ENCODE assay signal across 27 mouse cellular contexts in genomic region chr3:121625662-121626061, GRCm38 (mm10). TPM values are rescaled to one million over a fixed set of nuclear protein-coding genes. Genes with fewer than 3 reads are reported as not detected.
DNase-seq lines count a peak whose midpoint lies in the region; ATAC-seq and TF ChIP-seq lines count a peak whose summit lies in the region.
"Had no signal": no experiment of that assay in that cellular context is flagged by ENCODE, and none has a peak within 500 bp of the region (broad histone marks: within the 10 kb centered on the region; RNA-seq: fewer than 3 reads in every experiment).

No protein-coding gene starts in this region.

- H3K4me2 ChIP-seq in lung, embryonic 14.5 days = no peak overlapping the region
- no peak overlapping the region for H3K4me2 ChIP-seq in lung, embryonic 15.5 days
- no peak overlapping the region for H3K4me2 ChIP-seq in stomach, embryonic 16.5 days (ENCODE audit: low read depth, low read length)
- H3K4me2 ChIP-seq in forebrain, postnatal 0 days (ENCODE audit: low read depth) = no peak overlapping the region
- no peak overlapping the region for H3K4me2 ChIP-seq in hindbrain, postnatal 0 days (ENCODE audit: low read depth, low read length)
- H3K4me2 ChIP-seq: embryonic facial prominence, embryonic 15.5 days; hindbrain, embryonic 13.5 days had no signal

- no peak for TF ChIP-seq POLR2A in lung, adult 2 months (IDR thresholded peaks at IDR 0.05; ENCODE audit: borderline replicate concordance, extremely low read depth, low read depth, low read length)

- TF ChIP-seq CTCF in lung, embryonic 14.5 days (IDR thresholded peaks at IDR 0.05; ENCODE audit: low read depth) = no peak
- TF ChIP-seq CTCF in lung, adult 2 months (IDR thresholded peaks at IDR 0.05; ENCODE audit: insufficient read depth, low read length) = no peak
- TF ChIP-seq CTCF in forebrain, postnatal 0 days (IDR thresholded peaks at IDR 0.05; ENCODE audit: low read depth) = no peak
- no peak for TF ChIP-seq CTCF in hindbrain, postnatal 0 days (IDR thresholded peaks at IDR 0.05; ENCODE audit: low read depth)

- H3K27me3 ChIP-seq in lung, embryonic 14.5 days (ENCODE audit: insufficient read depth, low read length) = no peaks in the 10 kb centered on the region
- H3K27me3 ChIP-seq in lung, embryonic 15.5 days = no peaks in the 10 kb centered on the region
- H3K27me3 ChIP-seq in stomach, embryonic 16.5 days (ENCODE audit: control insufficient read depth, insufficient read depth, low read length) = no peaks in the 10 kb centered on the region
- H3K27me3 ChIP-seq in forebrain, postnatal 0 days (ENCODE audit: insufficient read depth, low read length) = no peaks in the 10 kb centered on the region
- no peaks in the 10 kb centered on the region for H3K27me3 ChIP-seq in hindbrain, postnatal 0 days (ENCODE audit: insufficient read depth, low read length)
- H3K27me3 ChIP-seq: embryonic facial prominence, embryonic 15.5 days; hindbrain, embryonic 13.5 days had no signal

- H3K4me1 ChIP-seq in lung, embryonic 14.5 days (ENCODE audit: insufficient read depth) = no peaks in the 10 kb centered on the region
- no peaks in the 10 kb centered on the region for H3K4me1 ChIP-seq in lung, adult 2 months (ENCODE audit: control insufficient read depth, insufficient read depth, low read length)
- no peaks in the 10 kb centered on the region for H3K4me1 ChIP-seq in lung, embryonic 15.5 days
- H3K4me1 ChIP-seq in stomach, embryonic 16.5 days (ENCODE audit: control insufficient read depth, insufficient read depth, low read length) = no peaks in the 10 kb centered on the region
- no peaks in the 10 kb centered on the region for H3K4me1 ChIP-seq in forebrain, postnatal 0 days (ENCODE audit: insufficient read depth)
- no peaks in the 10 kb centered on the region for H3K4me1 ChIP-seq in hindbrain, postnatal 0 days (ENCODE audit: insufficient read depth, low read length)
- H3K4me1 ChIP-seq: embryonic facial prominence, embryonic 15.5 days; forebrain, embryonic 10.5 days; hindbrain, embryonic 13.5 days had no signal

- no peaks in the 10 kb centered on the region for H3K36me3 ChIP-seq in lung, embryonic 14.5 days (ENCODE audit: insufficient read depth)
- H3K36me3 ChIP-seq in lung, embryonic 15.5 days = no peaks in the 10 kb centered on the region
- no peaks in the 10 kb centered on the region for H3K36me3 ChIP-seq in stomach, embryonic 16.5 days (ENCODE audit: control insufficient read depth, insufficient read depth, low read length)
- H3K36me3 ChIP-seq in forebrain, postnatal 0 days (ENCODE audit: insufficient read depth) = no peaks in the 10 kb centered on the region
- no peaks in the 10 kb centered on the region for H3K36me3 ChIP-seq in hindbrain, postnatal 0 days (ENCODE audit: insufficient read depth, low read length)
- H3K36me3 ChIP-seq: embryonic facial prominence, embryonic 15.5 days; forebrain, embryonic 10.5 days; heart, embryonic 10.5 days; hindbrain, embryonic 13.5 days had no signal

- 58% methylated on average over 2 of the region's 2 CpGs for WGBS in lung, embryonic 14.5 days
- WGBS in lung, adult 2 months = 49% methylated on average over 2 of the region's 2 CpGs
- WGBS in lung, embryonic 15.5 days = 50% methylated on average over 2 of the region's 2 CpGs
- WGBS in stomach, embryonic 16.5 days = 60% methylated on average over 2 of the region's 2 CpGs
- WGBS in forebrain, postnatal 0 days = 84% methylated on average over 2 of the region's 2 CpGs
- WGBS in hindbrain, postnatal 0 days = 89% methylated on average over 2 of the region's 2 CpGs

- no peak overlapping the region for H3K9ac ChIP-seq in lung, embryonic 14.5 days
- H3K9ac ChIP-seq in lung, embryonic 15.5 days = no peak overlapping the region
- H3K9ac ChIP-seq in stomach, embryonic 16.5 days (ENCODE audit: low read length) = no peak overlapping the region
- no peak overlapping the region for H3K9ac ChIP-seq in forebrain, postnatal 0 days
- H3K9ac ChIP-seq in hindbrain, postnatal 0 days (replicated peaks; ENCODE audit: low read length) = no peak overlapping the region
- H3K9ac ChIP-seq: embryonic facial prominence, embryonic 15.5 days; hindbrain, embryonic 13.5 days had no signal

- no peak overlapping the region for H3K4me3 ChIP-seq in lung, embryonic 14.5 days (ENCODE audit: low read depth, low read length)
- H3K4me3 ChIP-seq in lung, adult 2 months (replicated peaks; ENCODE audit: extremely low read depth, low read depth, low read length) = no peak overlapping the region
- H3K4me3 ChIP-seq in lung, embryonic 15.5 days = no peak overlapping the region
- H3K4me3 ChIP-seq in stomach, embryonic 16.5 days (replicated peaks; ENCODE audit: low read length) = no peak overlapping the region
- no peak overlapping the region for H3K4me3 ChIP-seq in forebrain, postnatal 0 days (ENCODE audit: low read depth, low read length)
- H3K4me3 ChIP-seq in hindbrain, postnatal 0 days (ENCODE audit: low read length) = no peak overlapping the region
- H3K4me3 ChIP-seq: embryonic facial prominence, embryonic 15.5 days; erythroblast, embryonic 14.5 days; forebrain, embryonic 10.5 days; heart, embryonic 10.5 days; hindbrain, embryonic 13.5 days had no signal

- peak; percentile 65; the same call in 1 of the 2 replicates for ATAC-seq in lung, embryonic 14.5 days (ENCODE audit: insufficient read depth)
- peak; percentile 68; the same call in 1 of the 2 replicates for ATAC-seq in lung, embryonic 15.5 days (ENCODE audit: borderline replicate concordance, extremely low read depth, low FRiP score, low TSS enrichment)
- ATAC-seq in stomach, embryonic 16.5 days (ENCODE audit: insufficient read depth, low FRiP score) = peak; percentile 84
- ATAC-seq in forebrain, postnatal 0 days = no peak
- ATAC-seq in hindbrain, postnatal 0 days = no peak
- ATAC-seq: forebrain, embryonic 14.5 days had no signal

- H3K9me3 ChIP-seq in lung, embryonic 14.5 days (ENCODE audit: low read depth, low read length) = no peaks in the 10 kb centered on the region
- H3K9me3 ChIP-seq in lung, embryonic 15.5 days = no peaks in the 10 kb centered on the region
- H3K9me3 ChIP-seq in stomach, embryonic 16.5 days (replicated peaks; ENCODE audit: control insufficient read depth, low read length) = no peaks in the 10 kb centered on the region
- H3K9me3 ChIP-seq in forebrain, postnatal 0 days (ENCODE audit: low read length) = no peaks in the 10 kb centered on the region
- no peaks in the 10 kb centered on the region for H3K9me3 ChIP-seq in hindbrain, postnatal 0 days (ENCODE audit: low read length)
- H3K9me3 ChIP-seq: embryonic facial prominence, embryonic 15.5 days; forebrain, embryonic 10.5 days; heart, embryonic 10.5 days; hindbrain, embryonic 13.5 days had no signal

- DNase-seq in lung, embryonic 14.5 days = no peak
- DNase-seq in lung, adult 2 months = no peak
- DNase-seq in lung, postnatal 25 days (ENCODE audit: low spot score) = peak; percentile 79
- DNase-seq in adrenal gland, postnatal 10 days = no peak
- no peak for DNase-seq in forebrain, postnatal 0 days
- DNase-seq in hindbrain, postnatal 0 days (ENCODE audit: low spot score) = no peak
- DNase-seq: adrenal gland, adult 2 months; adrenal gland, postnatal 36 days; cerebellum, adult 8-10 months; cerebellum, postnatal 14 days; embryo, embryonic 11 days; gastrocnemius, postnatal 36 days; heart, postnatal 10 days; heart, postnatal 4 days had no signal

- 0 out of 2 replicates have a peak overlapping the region, but pooled peaks have one; percentile 61 for H3K27ac ChIP-seq in lung, embryonic 14.5 days (ENCODE audit: low read depth)
- H3K27ac ChIP-seq in lung, embryonic 15.5 days = peak overlapping the region; percentile 60
- peak overlapping the region; percentile 87; the same call in 1 of the 2 replicates for H3K27ac ChIP-seq in stomach, embryonic 16.5 days (ENCODE audit: low read length)
- no peak overlapping the region for H3K27ac ChIP-seq in forebrain, postnatal 0 days (ENCODE audit: low read depth, low read length)
- no peak overlapping the region for H3K27ac ChIP-seq in hindbrain, postnatal 0 days
- H3K27ac ChIP-seq: embryonic facial prominence, embryonic 15.5 days; forebrain, embryonic 10.5 days; heart, embryonic 10.5 days; hindbrain, embryonic 13.5 days had no signal

RNA-seq across cellular contexts. Expression of gene 4930432M17Rik, which starts 44.9 kb away (rescaled TPM):
- polyA plus RNA-seq in lung, embryonic 14.5 days (2014; fragmentation: Nextera tagmentation; extraction: Ambion mirVana) = not detected in 2 replicates
- not detected in 2 replicates for polyA plus RNA-seq in lung, adult 2 months (2012; rRNA removed)
- not detected in 2 replicates for polyA plus RNA-seq in lung, embryonic 15.5 days (2015; fragmentation: Nextera tagmentation; extraction: Ambion mirVana)
- not detected in 2 replicates for polyA plus RNA-seq in stomach, embryonic 16.5 days (2015; fragmentation: Nextera tagmentation; extraction: Ambion mirVana)
- total RNA-seq in adrenal gland, postnatal 10 days (2021) = not detected
- total RNA-seq in forebrain, postnatal 0 days (2014; rRNA removed) = not detected in 2 replicates
- polyA plus RNA-seq in forebrain, postnatal 0 days (2015; fragmentation: Nextera tagmentation; extraction: Ambion mirVana) = not detected in 2 replicates
- total RNA-seq in hindbrain, postnatal 0 days (2014; rRNA removed) = not detected in 2 replicates
- not detected in 2 replicates for polyA plus RNA-seq in hindbrain, postnatal 0 days (2015; fragmentation: Nextera tagmentation; extraction: Ambion mirVana)
- total RNA-seq: adrenal gland, adult 2 months; adrenal gland, postnatal 36 days; common myeloid progenitor, adult 5-6 weeks; ES-E14; gastrocnemius, adult 8-10 months; gastrocnemius, postnatal 36 days; heart, postnatal 10 days; heart, postnatal 4 days had no signal
- polyA plus RNA-seq: adrenal gland, adult 2 months; embryonic facial prominence, embryonic 11.5 days; embryonic facial prominence, embryonic 15.5 days; erythroblast, embryonic 14.5 days; forebrain, embryonic 10.5 days; forebrain, embryonic 14.5 days; heart, embryonic 10.5 days; heart, embryonic 14.5 days; hindbrain, embryonic 13.5 days had no signal

Comparison
In these comparisons a context has a peak if more than half of its experiments do, and no peak if none do; other contexts are left out.
1. ATAC-seq: peak in lung, embryonic 14.5 days (single experiment), lung, embryonic 15.5 days (single experiment) and stomach, embryonic 16.5 days (single experiment); none in forebrain, postnatal 0 days (single experiment) and hindbrain, postnatal 0 days (single experiment).
2. H3K27ac ChIP-seq: peak in lung, embryonic 14.5 days (single experiment), lung, embryonic 15.5 days (single experiment) and stomach, embryonic 16.5 days (single experiment); none in forebrain, postnatal 0 days (single experiment) and hindbrain, postnatal 0 days (single experiment).